Mouse (Mus musculus): ENCODE data around the gene Pdlim3.

The Pdlim3 gene

DNA sequence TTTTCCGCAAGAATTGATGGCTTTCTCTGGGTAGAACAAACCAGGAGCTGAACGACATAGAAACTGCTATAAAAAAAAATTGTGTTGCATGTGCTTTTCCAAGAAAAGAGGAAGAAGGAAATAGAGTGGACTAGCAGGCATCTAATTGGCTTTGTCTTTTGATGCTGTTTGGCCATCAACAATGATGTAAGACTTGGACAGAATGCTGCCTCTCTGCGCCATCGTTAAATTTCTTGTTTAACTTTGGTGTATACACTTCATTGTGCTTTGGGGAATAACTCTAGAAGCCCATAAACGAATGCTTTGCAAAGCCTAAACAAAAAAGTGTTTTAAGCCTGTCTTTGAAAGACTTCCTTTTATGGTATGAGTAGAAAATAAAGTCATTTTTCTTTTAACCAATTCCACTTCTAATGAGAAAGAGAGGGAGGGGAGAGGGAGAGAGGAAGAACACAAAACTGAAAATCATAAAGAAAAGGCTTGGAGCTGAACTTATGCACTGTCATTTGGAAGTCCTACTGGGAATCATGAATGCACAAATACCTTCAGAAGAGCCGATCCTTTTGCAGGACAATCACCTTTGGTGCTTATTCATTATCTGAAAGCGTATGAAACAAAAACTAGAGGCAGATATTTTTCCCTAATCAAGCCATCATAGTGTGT is 20.5 kb downstream of the Pdlim3 start:
- no peak for ATAC-seq (ENCODE audit: low TSS enrichment)

DNA sequence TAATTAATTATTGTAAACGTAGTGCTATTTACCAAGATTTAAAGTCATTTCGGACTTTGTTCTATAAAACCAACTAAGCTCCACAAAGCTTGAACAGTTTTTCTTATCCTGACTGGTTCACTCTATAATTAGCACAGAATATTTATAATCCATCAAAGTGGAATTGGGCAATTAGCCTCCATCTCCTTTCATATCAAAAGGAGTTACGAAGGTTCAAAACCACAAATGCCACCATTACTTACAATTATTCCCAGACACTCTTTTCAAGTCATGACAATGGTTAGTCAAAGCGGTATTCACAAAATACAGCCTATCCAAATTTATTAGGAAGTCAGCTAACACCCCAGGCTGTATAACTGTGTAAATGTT is 21.0 kb downstream of the Pdlim3 start:
- no peak for ATAC-seq (ENCODE audit: low TSS enrichment)

DNA sequence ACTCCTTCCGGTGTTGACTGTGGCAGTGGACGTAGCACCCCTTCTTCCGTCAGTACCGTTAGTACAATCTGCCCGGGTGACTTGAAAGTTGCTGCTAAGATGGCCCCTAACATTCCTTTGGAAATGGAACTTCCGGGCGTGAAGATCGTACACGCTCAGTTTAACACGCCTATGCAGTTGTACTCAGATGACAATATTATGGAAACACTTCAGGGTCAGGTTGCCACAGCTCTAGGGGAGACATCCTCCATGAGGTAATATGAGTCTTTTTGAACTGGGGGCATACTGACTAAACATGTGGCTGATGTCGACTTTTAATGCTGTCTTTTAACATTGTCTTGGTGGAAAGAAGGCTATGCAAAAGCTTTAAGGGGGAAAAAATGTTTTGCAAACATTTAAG is 28.4 kb downstream of the Pdlim3 start:
- ATAC-seq (ENCODE audit: low TSS enrichment), result no peak

DNA sequence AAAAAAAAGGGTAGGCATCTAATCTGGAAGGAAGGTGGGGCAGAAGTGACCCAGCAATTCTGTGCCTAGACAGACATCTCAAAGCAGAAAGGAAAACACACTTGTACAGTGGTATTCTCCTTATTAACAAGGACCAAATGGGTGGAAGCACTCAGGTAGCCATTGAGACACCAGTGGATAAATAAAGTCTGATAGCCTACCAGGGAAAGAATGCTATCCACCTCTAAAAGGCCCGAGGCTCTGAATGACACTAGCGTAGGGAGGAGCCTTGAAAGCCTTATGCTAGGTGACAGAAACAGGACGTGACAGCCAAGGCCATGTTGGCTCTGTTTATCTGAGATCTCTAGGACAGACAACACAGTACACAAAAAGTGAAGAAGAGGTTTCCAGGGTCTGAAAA is 31.2 kb downstream of the Pdlim3 start:
- no peak for ATAC-seq (ENCODE audit: low TSS enrichment)

DNA sequence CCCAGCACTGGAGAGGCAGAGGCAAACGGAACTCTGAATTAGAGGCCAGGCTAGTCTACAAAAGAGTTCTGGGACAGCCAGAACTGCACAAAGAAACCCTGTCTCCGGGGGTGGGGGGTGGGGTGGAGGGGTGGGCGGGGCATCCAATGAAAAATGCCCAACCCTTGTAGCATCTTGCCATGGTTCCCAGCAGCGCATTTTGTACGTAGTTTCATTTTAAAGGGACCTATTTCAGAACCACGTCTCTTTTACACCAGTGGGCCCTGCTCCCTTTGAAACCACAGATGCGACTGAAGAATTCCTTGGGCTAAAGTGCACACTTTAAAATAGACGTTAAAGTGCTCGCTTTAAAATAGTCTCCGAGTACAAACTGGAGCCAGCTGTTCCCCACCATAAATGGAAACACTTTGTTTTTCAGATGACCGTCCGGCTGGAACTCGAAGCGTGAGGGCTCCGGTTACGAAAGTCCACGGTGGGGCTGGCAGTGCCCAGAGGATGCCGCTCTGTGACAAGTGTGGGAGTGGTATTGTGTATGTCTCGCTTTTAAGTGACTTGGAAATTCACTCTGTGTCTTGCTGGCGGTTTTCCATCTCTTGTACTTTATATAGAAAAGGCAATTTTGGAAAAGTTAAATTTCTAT is 31.9 kb downstream of the Pdlim3 start:
- ATAC-seq (ENCODE audit: low TSS enrichment), result peak; percentile 64

DNA sequence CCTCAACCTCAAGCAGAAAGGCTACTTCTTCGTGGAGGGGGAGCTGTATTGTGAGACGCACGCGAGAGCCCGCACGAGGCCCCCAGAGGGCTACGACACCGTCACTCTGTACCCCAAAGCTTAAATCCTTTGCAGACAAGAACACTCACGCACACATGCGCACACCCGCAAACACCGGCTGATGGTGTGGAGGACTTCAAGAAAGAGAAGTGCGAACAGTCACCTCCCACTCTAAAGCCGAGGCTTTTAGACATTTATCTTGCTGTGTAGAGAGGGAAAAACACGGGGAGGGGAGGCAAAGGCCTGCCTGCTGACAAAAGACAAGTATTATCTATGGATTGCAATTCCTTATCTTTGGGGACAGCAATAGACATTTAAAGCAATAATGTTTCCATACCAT is 33.6 kb downstream of the Pdlim3 start:
- peak; percentile 86 for ATAC-seq (ENCODE audit: low TSS enrichment)

DNA sequence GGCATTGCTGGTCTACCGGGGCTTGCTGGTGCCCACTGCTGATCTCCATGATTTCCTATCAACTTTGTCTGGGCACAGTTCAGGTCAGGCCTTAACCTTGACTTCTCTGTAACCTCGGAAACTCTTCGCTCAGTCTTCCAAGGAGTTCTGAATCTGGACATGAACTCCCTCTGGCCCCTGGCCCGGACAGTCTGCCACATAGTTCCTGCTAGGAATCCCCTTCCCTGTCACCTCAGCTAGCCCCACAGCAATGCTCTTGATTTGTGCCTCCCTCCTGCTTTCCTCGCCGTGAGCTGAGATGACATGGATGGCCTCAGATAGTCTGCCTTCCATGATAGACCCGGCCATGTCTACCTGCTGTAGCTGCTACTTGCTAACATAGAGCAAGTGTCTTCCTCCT is 35.1 kb downstream of the Pdlim3 start:
- no peak for ATAC-seq (ENCODE audit: low TSS enrichment)

DNA sequence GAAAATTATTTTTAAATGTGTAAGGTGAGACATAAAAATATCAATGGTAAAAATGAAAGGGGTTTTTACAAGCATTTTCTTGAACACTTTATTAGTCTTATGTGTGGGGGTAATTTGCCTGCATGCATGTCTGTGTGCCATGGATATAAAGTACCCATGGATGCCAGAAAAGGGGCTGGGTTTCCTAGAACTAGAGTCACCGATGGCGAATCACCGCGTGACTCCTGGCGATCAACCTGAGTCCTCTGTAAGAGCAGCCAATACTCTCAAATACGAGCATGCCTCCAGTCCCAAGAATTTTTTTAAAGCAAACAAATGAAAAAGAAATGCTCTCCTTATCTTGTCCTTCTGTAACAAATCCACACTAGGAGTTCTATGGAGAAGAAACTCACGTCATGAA is 36.9 kb downstream of the Pdlim3 start:
- ATAC-seq (ENCODE audit: low TSS enrichment), result no peak

DNA sequence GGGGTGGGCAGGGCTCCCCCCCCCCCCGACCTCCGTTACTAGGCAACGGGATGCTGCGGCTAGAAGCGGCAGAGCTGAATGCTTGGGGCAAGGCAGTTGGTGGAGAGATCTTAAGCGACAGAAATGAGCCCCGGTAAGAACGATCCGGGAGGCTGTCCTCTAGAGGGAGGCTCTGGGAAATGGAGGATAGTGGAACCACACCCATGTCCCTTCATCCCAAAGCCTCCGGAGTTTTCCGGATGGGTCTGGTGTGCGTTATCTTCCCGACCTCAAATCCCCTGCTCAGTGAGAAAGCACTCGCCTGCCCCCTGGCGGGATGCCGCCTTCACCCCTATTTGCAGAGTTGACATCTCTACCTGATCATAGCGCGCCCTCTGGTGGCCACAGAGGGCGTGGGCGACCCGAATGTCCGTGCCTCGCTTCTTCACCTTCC is 49.3 kb downstream of the Pdlim3 start, which contains the start of gene Ccdc110:
TSS of gene Ccdc110 (plus strand) at position 38 of the 433 bp plus-strand sequence.
- ATAC-seq (ENCODE audit: low TSS enrichment), result peak; percentile 98

DNA sequence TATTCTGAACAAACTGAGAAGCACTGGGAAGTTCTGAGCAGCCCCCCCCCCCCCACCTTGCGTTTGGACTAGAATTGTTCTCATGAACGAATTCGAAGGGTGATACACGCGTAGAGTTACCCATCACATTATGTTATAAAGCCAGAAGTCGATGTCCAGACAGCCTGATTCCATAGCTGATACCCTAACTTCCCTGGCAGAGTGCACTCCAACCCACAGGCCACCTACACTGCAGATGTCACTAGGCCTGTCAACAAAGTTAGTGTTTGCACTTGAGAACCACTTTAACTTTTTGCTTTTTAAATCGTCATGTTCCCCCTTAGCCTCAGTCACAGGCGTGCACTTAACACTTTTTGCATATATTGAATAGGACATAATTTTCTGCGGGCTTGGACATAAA is 51.7 kb downstream of the Pdlim3 start:
- ATAC-seq (ENCODE audit: low TSS enrichment), result no peak

DNA sequence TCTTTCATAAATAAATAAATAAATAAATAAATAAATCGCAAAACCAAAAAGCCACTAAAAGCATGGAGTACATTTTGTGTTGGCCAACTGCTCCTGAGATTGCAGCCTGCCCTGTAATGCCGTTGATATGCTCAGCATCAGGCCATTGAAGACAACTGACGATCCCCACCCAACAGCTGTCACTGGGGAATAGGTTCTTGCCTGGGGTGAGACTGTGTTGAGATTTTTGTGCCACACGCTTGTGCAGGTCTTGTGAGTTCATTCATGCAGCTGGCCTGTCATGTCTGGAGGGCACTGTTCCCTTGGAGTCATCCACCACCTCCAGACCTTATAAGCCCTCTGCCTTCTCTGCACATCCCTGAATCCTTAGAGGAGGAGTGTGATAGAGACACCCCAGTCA is 61.0 kb downstream of the Pdlim3 start:
- ATAC-seq (ENCODE audit: low TSS enrichment), result no peak

DNA sequence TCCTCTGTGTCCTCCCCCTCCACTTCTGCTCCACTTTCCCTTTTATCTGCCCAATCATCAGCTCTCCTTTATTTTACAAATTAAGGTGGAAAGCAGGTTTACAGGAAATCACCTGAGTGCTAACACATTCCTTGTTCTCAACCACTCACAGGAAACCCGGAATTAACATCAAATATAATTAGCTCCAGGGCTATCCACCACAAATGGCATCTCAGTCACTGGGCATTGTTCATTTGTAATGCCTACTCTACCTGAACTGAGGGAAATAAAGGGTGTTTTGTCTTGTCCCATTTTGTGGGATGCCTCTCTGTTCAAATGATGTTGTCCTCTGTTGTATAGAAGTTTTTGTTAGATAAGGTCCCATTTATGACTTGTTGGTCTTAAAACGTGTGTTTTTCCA is 65.4 kb downstream of the Pdlim3 start:
- ATAC-seq (ENCODE audit: low TSS enrichment), result no peak
